Mouse (Mus musculus) kidney, postnatal 10 days (tissue): ENCODE results near the gene Rcor3.

Source experiments
- DNase-seq: peaks from one replicate; pipeline ENCODE4 v3.0.0; 2021; ENCODE audit warnings: mixed read lengths

Rcor3 gene

DNA sequence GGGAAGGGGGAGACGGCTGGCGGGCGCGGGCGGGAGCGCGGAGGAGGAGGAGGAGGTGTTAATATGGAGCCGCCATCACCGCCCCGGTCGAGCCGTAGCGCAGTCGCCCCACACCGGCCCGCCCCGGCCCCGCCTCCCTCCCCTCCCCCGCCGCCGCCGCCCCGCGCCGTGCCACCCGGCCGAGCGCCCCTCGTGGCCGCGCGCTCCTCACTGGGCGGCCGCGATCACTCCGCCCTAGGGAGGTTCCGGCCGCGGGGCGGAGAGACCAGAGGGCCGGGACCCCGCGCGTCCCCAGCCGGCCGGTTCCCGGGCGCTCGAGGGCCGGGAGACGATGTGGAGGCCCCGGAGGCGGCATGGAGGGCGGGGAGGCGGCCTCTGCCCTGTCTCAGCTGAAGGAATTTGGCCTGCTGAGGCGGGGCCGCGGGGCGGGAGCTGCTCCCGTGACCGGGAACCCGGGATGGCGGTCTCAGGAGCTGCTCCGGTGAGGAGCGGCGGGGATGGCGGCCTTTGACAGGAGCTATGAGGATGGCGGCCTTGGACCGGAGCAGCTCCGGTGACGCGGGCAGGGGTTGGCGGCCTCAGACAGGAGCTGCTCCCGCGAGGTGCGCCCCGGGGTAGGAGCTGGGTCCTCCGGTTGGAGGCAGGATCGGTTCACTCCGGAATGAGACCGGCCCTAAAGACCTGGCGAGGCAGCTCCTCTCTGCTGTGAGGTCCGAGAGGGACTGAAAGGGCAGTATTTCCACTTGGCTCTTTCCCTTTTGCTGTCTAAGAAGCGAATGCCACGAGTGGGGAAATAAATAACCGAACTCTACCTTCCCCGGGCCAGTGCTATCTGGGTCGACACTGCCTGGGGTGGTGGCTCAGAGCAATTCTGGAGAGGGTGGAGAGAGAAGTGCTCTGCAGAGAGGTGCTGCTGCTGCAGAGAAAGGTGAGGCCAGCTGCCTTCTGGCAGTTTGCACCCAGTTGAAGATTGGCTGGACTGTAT, at the start of gene Rcor3:
Rcor3 (minus strand) TSS at position 137 of the 985 bp plus-strand sequence.
- peak; percentile 91 for DNase-seq

DNA sequence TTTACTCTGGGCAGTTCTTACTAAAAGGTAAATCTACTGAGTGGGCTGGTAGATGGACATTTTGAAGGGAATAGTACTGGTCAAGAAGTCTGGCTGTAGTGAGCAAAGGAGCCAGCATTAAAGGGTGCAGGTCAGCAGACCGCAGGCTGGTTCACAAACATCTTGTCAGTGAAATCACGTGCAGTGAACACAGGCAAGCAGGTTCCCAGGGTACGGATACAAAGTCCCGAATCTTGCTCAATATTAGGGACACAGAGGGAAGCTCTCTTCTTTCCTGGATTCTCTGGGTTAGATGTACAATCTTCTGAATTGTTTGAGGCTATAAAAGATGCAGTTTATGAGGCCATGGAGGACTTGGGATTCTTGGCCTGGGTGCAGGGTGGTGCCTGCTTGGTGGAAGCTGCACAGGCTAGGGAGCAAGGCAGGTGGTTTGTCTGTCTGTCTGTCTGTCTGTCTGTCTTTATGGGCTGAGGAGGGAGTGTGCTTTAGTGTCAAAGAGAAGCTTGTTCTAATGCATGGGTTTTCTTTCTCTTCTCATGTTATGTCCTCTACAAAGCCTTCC, 43.9 kb upstream of the Rcor3 start:
- DNase-seq = no peak

DNA sequence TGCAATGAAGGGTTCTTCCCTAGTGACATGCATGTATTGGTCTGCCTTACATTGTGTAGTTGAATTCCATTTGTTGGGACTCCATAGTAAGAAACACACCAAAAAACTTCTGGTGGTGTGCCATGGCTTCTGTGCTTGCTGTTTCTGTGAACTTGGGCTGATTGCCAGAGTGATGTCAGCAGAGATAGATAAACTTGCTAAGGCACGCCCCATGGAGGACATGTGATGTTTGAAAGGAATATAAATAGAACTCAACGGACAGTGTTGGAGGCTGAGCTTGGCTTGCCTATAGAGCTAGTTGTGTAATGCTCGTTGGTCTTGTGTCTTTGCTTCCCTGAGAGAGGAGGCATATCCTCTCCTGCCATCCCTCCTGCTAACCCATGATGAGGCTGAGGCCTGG, 42.0 kb upstream of the Rcor3 start:
- DNase-seq = no peak

DNA sequence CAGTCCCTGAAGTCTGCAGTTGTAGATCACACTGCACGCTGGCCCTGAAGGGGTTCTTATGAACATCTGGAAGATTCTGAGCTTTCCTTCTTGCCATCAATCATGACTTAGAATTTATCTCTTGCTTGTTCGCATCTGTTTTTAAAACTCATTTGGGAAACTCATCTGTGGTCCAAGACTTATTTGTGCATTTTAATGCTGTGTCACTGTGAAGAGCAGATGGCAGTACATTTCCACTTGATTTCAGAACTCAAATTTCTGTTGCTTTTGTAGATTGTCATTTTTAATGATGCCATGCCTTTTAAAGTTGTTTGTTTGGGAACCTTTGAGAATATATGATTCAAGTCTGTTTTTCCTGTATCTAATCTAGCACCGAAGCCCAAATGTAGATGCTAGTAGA, 33.6 kb upstream of the Rcor3 start:
- DNase-seq = no peak

DNA sequence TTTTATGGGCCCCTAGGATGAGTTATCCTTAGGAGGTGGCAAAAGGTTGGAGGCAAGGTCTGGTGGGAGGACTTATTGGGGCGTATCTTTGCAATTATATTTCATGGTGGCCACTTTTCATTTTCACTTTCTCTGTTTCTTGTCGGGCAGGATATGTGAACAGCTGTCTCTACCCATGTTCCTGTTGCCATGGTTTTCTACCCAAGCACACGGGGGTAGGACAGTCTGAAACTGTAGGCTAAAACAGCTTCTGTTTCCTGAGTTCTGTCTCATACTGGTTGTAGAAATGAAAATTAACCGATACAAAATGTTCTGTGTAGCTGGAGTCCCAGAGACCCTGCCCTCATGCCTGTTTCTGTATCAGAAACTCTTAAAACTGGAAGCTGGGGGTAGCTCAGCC, 13.3 kb upstream of the Rcor3 start:
- no peak for DNase-seq

DNA sequence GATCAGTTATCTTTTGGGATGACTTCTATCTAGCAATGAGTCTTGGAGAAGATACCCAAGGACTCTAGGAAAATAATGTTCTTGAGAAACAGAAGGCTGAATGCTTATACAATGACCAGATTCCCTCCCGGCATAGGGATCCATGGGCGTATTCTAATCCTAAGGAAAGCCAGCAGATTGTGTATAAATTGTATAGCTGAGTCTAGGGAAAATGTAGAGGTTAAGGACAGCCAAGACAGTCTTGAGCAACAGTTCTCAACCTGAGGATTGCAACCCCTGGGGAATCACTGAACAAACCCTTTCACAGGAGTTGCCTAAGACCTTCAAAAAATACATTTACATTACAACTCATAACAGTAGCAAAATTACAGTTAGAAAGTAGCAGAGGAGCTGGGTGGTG, 2.5 kb upstream of the Rcor3 start:
- no peak for DNase-seq

DNA sequence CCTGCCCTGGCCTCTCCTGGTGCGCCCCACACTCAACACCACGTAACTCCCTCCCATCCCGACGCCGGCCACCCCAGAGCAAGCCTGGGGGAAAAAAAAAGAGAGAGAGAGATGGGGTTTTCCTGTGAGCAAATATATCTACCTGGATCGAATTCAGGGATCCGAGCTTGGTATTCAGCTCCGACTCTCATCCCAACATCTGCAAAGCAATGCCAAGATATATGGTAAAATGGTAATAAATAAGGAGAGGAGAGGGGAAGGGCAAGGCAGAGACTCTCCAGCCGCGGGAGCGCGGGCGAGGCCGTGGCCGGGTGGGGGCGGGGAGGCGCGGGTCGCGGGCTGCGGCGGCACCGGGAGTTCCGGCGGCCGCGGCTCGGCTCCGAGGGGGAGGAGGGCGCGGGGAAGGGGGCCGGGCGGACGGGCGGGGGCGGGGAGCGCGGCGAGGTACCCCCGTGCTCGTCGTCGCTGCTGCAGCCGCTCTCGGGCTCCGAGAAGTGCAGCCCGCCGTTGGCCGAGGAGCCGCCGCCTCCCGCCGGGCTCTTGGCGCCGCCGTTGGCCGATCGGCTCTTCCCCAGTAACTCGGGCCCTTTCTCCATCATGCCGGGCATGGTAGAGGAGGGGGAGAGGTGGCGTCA, 454 bp downstream of the Rcor3 start:
- DNase-seq = peak; percentile 68

DNA sequence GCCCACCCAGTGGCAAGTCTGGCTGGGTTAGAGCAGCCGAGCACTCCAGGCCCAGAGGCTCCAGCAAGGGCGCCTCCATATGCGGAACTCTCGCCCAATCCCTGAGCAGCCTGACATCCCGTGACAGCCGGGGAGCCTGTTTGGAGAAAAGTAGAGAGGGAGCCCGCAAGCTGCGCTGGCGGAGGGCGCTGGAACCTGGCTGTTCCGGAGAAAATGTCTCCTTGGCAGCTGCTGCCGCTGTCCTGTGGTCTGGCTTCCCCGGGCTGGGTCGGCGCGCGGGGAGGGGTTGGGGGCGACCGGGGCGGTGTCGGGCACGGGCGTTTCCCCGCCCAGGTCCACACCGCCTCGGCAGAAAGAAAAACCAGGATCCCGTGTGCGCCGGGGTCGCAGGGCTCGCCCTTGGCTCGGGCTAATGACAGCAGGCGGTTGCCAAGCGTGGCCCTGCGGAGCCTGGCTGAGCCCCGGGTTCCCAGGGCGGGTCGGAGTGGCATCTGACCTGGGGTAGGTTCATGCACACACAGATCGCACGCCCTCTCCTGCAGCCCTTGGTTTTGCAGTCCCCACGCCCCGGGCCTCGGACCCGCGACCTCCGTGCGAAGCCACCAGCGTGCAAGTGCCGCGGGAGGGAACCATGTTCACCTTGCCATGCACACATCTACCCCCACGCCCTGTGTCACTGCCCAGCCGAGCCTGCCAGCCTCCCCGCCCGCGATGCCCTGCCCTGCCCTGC, 1.1 kb downstream of the Rcor3 start:
- DNase-seq = peak; percentile 88

DNA sequence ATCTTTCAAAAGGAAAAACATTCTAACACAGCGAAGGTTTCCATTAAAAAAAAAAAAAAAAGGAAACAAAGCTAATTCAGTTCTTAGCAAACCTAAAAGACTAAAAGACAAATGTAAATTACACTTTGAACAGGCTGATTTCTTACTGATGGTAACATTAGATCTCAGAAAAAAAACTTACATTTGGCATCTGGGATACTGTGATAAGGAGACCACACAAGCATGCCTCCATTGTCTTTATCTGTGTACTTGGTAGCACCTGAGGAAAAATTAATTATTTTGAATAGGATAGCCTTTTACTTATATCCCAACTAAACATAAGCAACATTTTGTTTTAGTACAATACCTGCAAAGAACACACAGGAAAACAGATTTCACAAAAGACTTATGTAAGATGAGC, 7.7 kb downstream of the Rcor3 start:
- no peak for DNase-seq

DNA sequence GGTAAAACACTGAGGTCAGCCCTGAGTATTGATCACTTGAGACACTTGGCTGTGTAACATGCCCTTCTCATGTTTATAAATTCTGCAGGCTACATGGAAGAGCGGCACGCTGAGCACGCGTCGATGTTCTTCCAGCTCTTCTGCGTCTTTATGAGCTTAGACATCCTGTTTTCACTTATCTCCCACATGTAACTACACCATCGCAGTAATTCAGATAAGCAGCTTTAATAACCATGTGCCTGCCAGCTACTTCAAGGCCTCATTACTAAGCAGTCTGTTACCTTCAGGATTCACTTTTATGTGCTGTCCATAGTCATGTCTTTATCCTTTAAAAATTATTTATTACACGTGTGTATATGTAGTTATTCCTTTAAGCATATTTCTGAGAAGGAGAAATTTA, 9.5 kb downstream of the Rcor3 start:
- no peak for DNase-seq

DNA sequence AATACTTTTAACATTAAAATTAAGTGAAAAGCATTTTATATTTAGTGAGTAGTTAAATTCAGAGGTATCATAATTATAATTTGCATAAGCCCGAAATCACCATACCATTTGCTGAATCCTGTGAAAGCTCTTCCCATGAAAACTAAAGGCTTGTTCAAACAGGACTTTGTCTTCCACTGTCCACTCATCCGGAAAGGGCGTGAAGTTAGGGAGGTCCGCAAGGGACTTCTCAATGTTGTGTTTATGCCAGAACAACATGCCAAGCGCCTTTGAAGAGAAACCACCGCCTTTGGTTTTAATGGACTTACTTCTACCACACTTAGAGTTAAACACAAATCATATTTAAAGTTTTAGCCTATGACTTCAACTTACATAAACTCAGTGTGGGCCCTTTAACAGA, 12.1 kb downstream of the Rcor3 start:
- peak; percentile 49 for DNase-seq

DNA sequence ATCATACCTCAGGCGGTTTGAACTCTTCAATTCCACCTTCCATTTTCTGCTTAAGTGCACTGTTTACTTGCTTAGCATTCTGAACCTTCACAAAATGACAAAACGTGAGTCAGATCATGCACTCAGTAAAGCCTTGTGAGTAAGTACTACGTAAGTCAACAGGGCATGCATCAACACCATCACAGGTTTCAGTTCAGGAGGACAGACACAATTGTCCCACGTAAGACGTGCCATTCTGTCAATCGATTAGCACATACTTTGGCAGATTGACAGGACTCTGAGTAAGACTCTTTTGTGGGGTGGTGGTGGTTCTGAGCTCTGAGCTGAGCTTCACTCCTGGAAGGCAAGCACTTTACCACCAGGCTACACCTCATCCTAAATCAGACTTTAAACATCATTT, 21.6 kb downstream of the Rcor3 start:
- no peak for DNase-seq

DNA sequence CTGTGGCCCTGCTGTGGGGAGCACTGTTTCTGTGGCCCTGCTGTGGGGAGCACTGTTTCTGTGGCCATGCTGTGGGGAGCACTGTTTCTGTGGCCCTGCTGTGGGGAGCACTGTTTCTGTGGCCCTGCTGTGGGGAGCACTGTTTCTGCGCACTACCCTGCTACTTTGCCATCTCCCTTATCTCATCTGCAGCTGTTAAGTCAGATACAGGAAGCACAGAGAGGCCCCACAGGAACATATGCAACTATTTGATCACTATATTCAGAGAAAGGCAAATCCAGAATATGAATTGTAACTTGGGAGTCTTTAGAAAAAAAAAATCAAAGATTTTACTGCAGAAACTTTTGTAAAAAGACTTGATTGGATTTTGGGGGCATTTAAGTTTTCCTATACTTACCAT, 22.5 kb downstream of the Rcor3 start:
- no peak for DNase-seq

DNA sequence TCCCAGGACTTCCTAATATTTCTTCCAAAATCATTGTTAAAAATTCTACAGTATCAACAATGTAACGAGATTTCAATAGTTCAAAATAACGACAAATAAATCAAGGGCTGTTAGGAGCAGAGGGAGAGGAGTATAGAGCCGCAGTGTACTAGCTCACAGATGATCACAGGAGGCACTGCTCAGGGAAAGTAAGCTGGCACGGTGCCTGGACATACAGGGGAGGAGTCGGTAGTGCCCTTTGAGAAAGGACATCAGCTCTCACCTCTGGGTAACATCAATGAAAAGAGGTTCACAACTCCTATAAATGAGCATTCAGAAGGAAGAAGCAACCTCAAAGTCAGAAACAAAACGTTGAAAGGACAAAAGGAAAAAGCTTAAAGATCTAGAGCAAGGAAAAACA, 28.7 kb downstream of the Rcor3 start:
- DNase-seq = peak; percentile 78

DNA sequence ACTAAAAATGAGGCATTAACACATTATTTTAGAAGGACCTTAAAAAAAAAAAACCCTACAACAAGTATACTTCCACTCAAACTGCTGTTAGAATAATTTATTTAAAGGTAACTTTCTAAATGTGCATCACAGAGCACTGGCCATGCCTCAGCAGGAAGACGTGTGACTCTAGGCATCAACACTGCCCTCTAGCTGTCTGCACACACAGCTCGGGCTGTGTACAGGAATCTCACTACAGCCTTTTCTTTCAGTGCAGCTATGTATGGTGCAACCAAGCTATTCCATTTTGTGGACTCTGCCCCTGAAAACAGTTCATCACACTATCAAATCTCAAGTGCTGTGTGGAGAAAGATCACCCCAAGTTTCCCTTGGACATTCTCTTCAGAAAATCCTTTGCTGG, 30.5 kb downstream of the Rcor3 start:
- peak; percentile 57 for DNase-seq

DNA sequence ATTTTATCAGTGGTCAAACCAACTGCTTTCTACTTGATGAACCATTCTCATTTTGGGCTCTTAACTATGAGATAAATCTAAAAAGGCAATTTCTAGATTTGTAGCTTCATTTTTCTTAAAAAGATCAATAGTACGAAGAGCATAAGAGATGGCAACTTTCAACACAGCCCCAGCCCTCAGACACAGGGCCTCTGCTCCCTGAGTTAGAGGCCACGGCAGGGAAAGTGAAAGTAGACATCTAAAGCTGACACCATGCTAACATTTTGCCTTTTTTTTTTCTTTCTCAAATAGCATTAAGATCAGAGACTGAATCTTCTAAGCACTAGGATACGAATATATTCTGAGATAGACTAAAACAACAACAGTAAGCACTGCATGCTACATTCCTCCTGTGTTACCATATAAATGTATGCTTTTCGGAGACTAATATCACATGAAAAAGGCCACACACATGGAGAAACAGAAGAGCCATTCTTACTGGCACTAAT, 31.9 kb downstream of the Rcor3 start:
- no peak for DNase-seq

DNA sequence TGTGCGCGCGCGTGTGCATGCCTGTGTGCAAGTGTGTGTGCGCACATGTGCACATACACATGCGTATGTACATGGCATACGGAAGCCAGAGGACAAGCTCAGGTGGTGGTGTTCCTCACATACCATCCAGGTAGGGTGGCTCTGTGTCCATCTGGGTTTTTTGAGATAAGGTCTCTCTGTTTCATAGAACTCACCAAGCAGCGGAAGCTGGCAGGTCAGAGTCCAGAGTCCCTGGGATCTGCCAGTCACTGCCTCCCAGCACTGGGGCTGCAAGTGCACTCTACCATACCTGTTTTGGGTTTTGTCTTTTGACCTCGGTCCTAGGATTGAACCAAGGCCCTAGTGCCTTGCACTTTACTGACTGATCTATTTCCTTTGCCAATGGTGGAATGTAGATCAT, 33.8 kb downstream of the Rcor3 start:
- DNase-seq = peak; percentile 51

DNA sequence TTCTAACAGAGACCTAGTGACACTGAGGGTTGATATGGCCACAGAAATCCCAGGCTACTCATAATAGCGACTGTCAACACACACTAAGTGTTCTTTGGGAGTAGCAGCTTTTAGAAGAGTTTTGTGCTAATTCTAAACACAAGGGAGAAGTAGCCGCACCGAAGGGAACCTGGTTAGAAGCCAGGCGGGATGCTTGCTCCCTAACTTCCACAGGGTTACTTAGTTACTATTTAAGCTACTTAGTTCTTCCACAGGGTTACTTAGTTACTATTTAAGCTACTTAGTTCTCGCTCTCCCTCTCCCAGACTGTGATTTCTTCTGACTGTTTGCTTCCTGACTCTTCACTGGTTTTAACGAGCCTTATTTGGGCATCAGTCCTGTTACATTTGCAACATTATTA, 34.7 kb downstream of the Rcor3 start:
- DNase-seq = no peak

DNA sequence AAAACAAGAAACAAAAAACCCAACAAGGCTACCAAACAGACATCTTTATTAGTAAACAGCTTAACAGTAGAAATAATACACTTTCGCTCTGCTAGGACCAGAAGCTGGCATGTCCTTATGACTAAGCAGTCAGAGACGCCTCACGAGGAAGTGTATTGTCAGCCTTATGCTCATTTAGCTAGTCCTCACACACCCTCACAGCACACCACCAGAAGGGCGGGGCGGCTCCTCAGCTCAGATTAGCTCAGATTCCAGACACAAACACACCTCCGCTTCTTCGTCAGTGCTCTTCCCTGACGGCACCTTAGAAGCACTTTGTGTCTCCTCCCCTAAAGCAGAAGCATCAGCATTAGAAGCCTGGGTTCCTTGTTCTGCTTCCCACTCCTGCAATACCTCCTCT, 36.5 kb downstream of the Rcor3 start:
- no peak for DNase-seq

DNA sequence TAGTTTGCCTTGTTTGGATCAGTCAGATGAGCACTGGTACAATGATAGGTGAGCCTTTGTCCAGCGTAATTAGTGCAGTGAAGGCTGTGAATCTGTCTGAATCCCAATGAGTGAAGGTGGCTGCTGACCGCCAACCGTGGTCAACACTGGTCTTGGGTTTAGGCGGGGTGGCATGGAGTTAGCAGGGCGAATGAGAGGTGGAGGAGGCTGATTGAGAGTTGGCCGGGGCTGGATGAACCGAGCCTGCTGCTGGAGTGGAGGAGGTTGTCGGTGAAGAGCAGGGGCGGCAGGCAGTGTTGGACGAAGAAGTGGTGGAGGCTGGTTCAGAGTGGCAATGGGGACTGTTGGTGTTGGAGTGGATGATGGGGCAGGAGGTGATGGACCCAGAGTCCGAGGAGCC, 37.1 kb downstream of the Rcor3 start:
- no peak for DNase-seq

DNA sequence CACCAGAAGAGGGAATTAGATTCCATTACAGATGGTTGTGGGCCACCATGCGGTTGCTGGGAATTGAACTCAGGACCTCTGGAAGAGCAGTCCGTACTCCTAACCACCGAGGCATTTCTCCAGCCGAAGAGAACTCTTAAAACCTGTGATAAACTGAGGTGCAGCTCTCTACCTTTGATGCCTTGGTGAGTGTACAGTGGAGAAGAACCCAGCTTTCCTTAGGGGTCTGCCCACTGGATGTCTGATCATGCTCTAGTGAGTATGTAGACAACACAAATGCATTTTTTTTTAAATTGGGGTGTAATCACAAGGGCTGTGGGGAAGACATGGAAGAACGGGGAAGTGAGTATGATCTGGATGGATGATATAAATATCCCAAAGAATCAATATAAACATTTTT, 42.2 kb downstream of the Rcor3 start:
- no peak for DNase-seq

DNA sequence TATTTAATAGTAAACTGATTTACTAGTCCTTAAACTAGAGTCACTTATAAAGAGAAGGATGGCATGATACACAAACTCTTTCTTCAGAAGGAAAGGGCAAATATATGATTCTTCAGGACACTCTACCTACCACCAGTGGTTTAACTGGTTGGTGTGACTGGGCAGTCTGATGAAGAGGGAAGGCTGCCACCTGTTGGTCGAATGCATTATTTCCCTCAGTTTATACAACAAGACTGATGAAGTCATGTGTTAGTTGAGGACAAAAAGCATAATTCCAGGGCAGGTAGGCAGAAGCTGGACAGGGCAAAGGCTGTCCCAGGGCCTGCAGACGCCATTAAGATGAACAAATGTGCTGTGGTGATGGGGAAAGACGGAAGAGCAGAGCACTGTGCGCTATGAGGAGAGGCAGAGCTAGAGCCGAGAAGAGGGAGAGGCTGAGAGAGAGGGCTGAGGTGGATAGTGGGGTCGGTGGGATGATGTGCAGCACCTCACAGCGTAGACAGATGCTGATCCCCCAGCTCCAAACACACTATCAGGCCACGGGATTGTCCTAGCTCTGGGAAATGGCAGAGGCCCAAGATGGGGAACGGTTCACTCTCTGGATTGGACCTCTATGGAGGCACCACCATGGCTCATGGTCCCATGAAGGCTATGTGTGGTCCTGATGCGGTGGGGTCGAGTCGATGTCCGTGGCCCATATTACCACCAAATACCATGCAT, 43.3 kb downstream of the Rcor3 start:
- DNase-seq = peak; percentile 85
